Mouse (Mus musculus): Measurements from ENCODE around the gene Lin9. TPM values are rescaled to one million over a fixed set of nuclear protein-coding genes. Genes with fewer than 3 reads are reported as not detected.

Lin9 gene
- polyA plus RNA-seq, 1 experiment from 2014 or later, result 4.5 TPM

GRCm38 (mm10) chr1:180639416-180640401 is 1.2 kb upstream of the Lin9 start:
- 58% methylated on average over 10 of the region's 10 CpGs for WGBS
- TF ChIP-seq CTCF (IDR thresholded peaks at IDR 0.05; ENCODE audit: low read depth), result no peak
- H3K27ac ChIP-seq (ENCODE audit: low read depth, low read length), result no peak overlapping the region

DNA sequence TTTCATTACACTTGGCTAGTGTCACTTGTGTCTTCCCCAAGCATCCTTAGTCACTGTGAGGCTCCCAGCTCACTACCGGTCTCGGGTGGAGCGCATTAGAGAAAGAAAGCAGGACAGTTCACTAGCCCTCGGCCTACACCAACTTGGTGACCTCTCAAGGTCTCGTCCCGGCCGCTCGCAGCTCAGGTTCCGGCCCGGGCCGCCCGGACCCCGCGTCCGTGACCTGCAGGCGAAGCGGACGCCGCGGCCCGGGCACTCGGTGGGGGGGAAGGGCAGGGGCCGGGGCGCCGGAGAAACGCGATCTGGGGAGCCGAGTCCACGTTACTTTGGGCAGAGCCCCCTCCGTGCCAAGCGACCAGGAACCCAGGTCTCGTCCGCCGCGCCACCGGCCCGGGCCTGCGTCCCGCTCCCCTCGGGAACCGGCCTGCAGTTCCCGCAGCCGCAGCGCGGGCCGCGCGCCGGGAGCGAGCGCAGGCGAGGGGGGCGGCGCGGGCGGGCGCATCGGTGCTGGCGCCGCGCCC is 285 bp upstream of the Lin9 start:
- no peaks in the 10 kb centered on the region for H3K27me3 ChIP-seq (replicated peaks; ENCODE audit: control insufficient read depth, insufficient read depth, low read length)
- H3K9me3 ChIP-seq (ENCODE audit: control insufficient read depth), result no peaks in the 10 kb centered on the region
- H3K9ac ChIP-seq (ENCODE audit: low read depth, low read length), result peak overlapping the region; percentile 95
- H3K4me2 ChIP-seq (replicated peaks; ENCODE audit: low read depth), result peak overlapping the region; percentile 97
- TF ChIP-seq CTCF (IDR thresholded peaks at IDR 0.05; ENCODE audit: low read depth), result no peak; the same call in 1 of the 2 replicates
- H3K4me1 ChIP-seq (replicated peaks; ENCODE audit: control insufficient read depth, insufficient read depth, low read length), result 0 out of 2 replicates have a peak, but pooled peaks cover 6% of the 10 kb centered on the region
- H3K4me3 ChIP-seq (ENCODE audit: low read depth, low read length), result peak overlapping the region; percentile 97
- ATAC-seq, result peak; percentile 53; the same call in 1 of the 2 replicates
- under 1% methylated on average over 53 of the region's 61 CpGs for WGBS
- peak overlapping the region; percentile 73 for H3K27ac ChIP-seq (ENCODE audit: low read depth, low read length)
- H3K36me3 ChIP-seq (ENCODE audit: control insufficient read depth, insufficient read depth), result no peaks in the 10 kb centered on the region

More at GRCm38 (mm10) chr1:180639416-180640401, 1.2 kb upstream of the Lin9 start:
- Histone ChIP-seq H3K36me3 (ENCODE audit: control insufficient read depth, insufficient read depth) (no peaks in the 10 kb centered on the region), H3K9ac (ENCODE audit: low read depth, low read length) (no peak overlapping the region), H3K9me3 (ENCODE audit: control insufficient read depth) (no peaks in the 10 kb centered on the region), H3K27me3 (replicated peaks; ENCODE audit: control insufficient read depth, insufficient read depth, low read length) (no peaks in the 10 kb centered on the region), H3K4me3 (ENCODE audit: low read depth, low read length) (peak overlapping the region; percentile 97; the same call in 1 of the 2 replicates), H3K4me1 (replicated peaks; ENCODE audit: control insufficient read depth, insufficient read depth, low read length) (0 out of 2 replicates have a peak, but pooled peaks cover 6% of the 10 kb centered on the region), H3K4me2 (replicated peaks; ENCODE audit: low read depth) (peak overlapping the region; percentile 97)
- no peak for ATAC-seq

- peak; percentile 68 for ATAC-seq
- Histone ChIP-seq H3K9me3 (ENCODE audit: control insufficient read depth) (no peaks in the 10 kb centered on the region), H3K4me2 (replicated peaks; ENCODE audit: low read depth) (peak overlapping the region; percentile 97), H3K9ac (ENCODE audit: low read depth, low read length) (peak overlapping the region; percentile 95), H3K4me1 (replicated peaks; ENCODE audit: control insufficient read depth, insufficient read depth, low read length) (0 out of 2 replicates have a peak, but pooled peaks cover 6% of the 10 kb centered on the region), H3K4me3 (ENCODE audit: low read depth, low read length) (peak overlapping the region; percentile 97), H3K36me3 (ENCODE audit: control insufficient read depth, insufficient read depth) (no peaks in the 10 kb centered on the region), H3K27me3 (replicated peaks; ENCODE audit: control insufficient read depth, insufficient read depth, low read length) (no peaks in the 10 kb centered on the region), H3K27ac (ENCODE audit: low read depth, low read length) (peak overlapping the region; percentile 73)
- no peak for TF ChIP-seq CTCF (IDR thresholded peaks at IDR 0.05; ENCODE audit: low read depth)
- 2% methylated on average over 50 of the region's 50 CpGs for WGBS
Observed at GRCm38 (mm10) chr1:180641518-180642227, 723 bp downstream of the Lin9 start.

- H3K9ac ChIP-seq (ENCODE audit: low read depth, low read length), result peak overlapping the region; percentile 95
- WGBS, result 63% methylated on average over 8 of the region's 8 CpGs
- H3K4me2 ChIP-seq (replicated peaks; ENCODE audit: low read depth), result peak overlapping the region; percentile 97
- no peaks in the 10 kb centered on the region for H3K27me3 ChIP-seq (replicated peaks; ENCODE audit: control insufficient read depth, insufficient read depth, low read length)
- ATAC-seq, result no peak
- peak overlapping the region; percentile 97 for H3K4me3 ChIP-seq (ENCODE audit: low read depth, low read length)
- no peaks in the 10 kb centered on the region for H3K36me3 ChIP-seq (ENCODE audit: control insufficient read depth, insufficient read depth)
- 0 out of 2 replicates have a peak, but pooled peaks cover 6% of the 10 kb centered on the region for H3K4me1 ChIP-seq (replicated peaks; ENCODE audit: control insufficient read depth, insufficient read depth, low read length)
- no peak for TF ChIP-seq CTCF (IDR thresholded peaks at IDR 0.05; ENCODE audit: low read depth)
- H3K9me3 ChIP-seq (ENCODE audit: control insufficient read depth), result no peaks in the 10 kb centered on the region
- no peak overlapping the region for H3K27ac ChIP-seq (ENCODE audit: low read depth, low read length)
Observed at GRCm38 (mm10) chr1:180642228-180642564, 1.2 kb downstream of the Lin9 start.

- no peak overlapping the region for H3K9ac ChIP-seq (ENCODE audit: low read depth, low read length)
- H3K27me3 ChIP-seq (replicated peaks; ENCODE audit: control insufficient read depth, insufficient read depth, low read length), result peaks cover 8% of the 10 kb centered on the region
- H3K4me3 ChIP-seq (ENCODE audit: low read depth, low read length), result no peak overlapping the region
- ATAC-seq, result no peak
- no peak for TF ChIP-seq CTCF (IDR thresholded peaks at IDR 0.05; ENCODE audit: low read depth)
- H3K4me2 ChIP-seq (replicated peaks; ENCODE audit: low read depth), result no peak overlapping the region
- H3K27ac ChIP-seq (ENCODE audit: low read depth, low read length), result no peak overlapping the region
- WGBS, result 91% methylated on average over 7 of the region's 7 CpGs
- no peaks in the 10 kb centered on the region for H3K4me1 ChIP-seq (replicated peaks; ENCODE audit: control insufficient read depth, insufficient read depth, low read length)
- peaks cover 25% of the 10 kb centered on the region for H3K36me3 ChIP-seq (ENCODE audit: control insufficient read depth, insufficient read depth)
- no peaks in the 10 kb centered on the region for H3K9me3 ChIP-seq (ENCODE audit: control insufficient read depth)
Observed at GRCm38 (mm10) chr1:180691284-180691683, 50.3 kb downstream of the Lin9 start.
